Mouse (Mus musculus): ENCODE data around the gene Rap1gds1.

GRCm38 (mm10) chr3:139037030-139037429 lies 38.0 kb downstream of the Rap1gds1 start:
- TF ChIP-seq CTCF (IDR thresholded peaks at IDR 0.05; ENCODE audit: control insufficient read depth, insufficient read depth, insufficient replicate concordance, low read depth, low read length) (no peak), POLR2A (IDR thresholded peaks at IDR 0.05; ENCODE audit: control insufficient read depth, low read depth, low read length) (no peak)
